Mouse (Mus musculus) heart, postnatal 10 days (tissue): ENCODE measurements at regions not wholly inside any gene's neighbourhood (a gene's known extent, or its start where the extent isn't known, plus 50 kb on each side); places are given as distances from the start of the nearest gene placed in this dataset.

Experiments
- DNase-seq, 2 experiments: peaks; one replicate each; pipeline ENCODE4 v3.0.0; 2021
- intact Hi-C: fragments of 180-260 bp; cut with DNase I; formaldehyde crosslinking; loops from one replicate; pipeline ENCODE4 v1.15.1; 2025

DNA sequence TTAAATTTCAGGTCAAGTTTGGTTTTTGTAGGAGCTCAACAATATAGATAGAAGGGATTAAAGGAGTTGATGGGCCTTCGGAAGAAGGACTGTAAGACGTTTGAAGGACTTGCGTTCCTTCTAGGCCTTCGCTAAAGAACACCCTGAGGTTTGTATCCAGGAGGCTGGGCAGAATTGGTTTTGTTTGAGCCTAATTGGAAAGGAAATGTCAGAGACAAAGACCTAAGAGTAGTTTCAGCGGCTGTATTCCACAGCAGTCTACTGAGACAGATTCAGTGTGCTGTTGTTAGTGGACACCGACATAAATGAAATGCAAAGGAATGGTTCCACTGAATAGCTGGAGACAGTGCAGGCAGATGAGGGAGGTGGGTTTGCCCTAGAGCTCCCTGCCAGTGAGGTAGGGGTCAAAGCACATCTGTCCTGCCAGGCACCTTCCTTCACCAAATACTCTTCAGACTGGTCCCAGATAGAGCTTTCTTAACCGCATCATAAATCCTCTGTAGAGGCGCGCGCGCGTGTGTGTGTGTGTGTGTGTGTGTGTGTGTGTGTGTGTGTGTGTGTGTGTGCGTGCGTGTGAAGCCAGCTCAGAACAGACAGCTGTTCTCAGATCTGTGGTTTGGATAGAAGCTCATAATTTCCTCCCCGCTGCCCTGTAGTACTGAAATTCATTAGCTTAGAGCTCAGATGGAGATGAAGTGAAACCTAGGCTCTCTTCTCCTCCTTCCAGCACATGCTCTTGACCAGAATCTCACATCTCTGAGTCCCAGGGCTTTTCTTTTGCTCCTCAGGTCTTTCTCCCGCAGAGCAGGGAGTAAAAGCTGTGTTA lies 209.7 kb downstream of the Ktn1 start:
- intact Hi-C loops = no loop called here

GRCm38 (mm10) chr14:47862556-47862955 lies 214.3 kb downstream of the Ktn1 start:
- peak; percentile 27 to 43 for DNase-seq
- intact Hi-C loops = no loop called here

More for the DNA sequence above, 209.7 kb downstream of the Ktn1 start:
- no peak for DNase-seq

DNA sequence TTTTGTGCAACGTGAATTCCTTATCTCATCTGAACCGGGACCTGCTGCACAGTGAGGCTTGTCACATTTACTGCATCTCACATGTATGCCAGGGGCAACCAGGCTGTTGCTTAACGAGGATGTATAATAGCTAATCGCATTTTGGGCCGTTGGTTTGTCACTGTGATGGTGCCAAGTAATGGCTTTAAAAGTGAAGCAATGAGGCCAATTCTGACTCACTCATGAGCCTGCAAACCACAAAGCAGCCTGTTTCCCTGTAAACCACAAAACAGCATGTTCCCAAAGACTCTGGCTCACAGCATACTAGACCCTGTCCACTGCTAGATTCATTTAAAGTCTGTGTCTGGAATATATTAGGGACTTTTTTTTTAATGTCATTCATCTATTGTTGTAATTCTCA lies 214.8 kb downstream of the Ktn1 start:
- intact Hi-C loops = no loop called here

GRCm38 (mm10) chr14:47863701-47864100 lies 215.5 kb downstream of the Ktn1 start:
- intact Hi-C loops = no loop called here

More for the DNA sequence above, 214.8 kb downstream of the Ktn1 start:
- peak; percentile 28 to 35 for DNase-seq

GRCm38 (mm10) chr14:47867017-47867416 lies 218.8 kb downstream of the Ktn1 start:
- intact Hi-C loops = no loop called here

More at GRCm38 (mm10) chr14:47863701-47864100, 215.5 kb downstream of the Ktn1 start:
- DNase-seq = no peak

GRCm38 (mm10) chr14:47868258-47868780 lies 220.1 kb downstream of the Ktn1 start:
- no peak for DNase-seq
- intact Hi-C loops = no loop called here

More at GRCm38 (mm10) chr14:47867017-47867416, 218.8 kb downstream of the Ktn1 start:
- DNase-seq = no peak

GRCm38 (mm10) chr14:47876585-47876984 lies 228.3 kb downstream of the Ktn1 start:
- DNase-seq = peak; percentile 18 to 20
- intact Hi-C loops = no loop called here

GRCm38 (mm10) chr14:47877167-47877566 lies 228.9 kb downstream of the Ktn1 start:
- no peak for DNase-seq
- intact Hi-C loops = no loop called here

DNA sequence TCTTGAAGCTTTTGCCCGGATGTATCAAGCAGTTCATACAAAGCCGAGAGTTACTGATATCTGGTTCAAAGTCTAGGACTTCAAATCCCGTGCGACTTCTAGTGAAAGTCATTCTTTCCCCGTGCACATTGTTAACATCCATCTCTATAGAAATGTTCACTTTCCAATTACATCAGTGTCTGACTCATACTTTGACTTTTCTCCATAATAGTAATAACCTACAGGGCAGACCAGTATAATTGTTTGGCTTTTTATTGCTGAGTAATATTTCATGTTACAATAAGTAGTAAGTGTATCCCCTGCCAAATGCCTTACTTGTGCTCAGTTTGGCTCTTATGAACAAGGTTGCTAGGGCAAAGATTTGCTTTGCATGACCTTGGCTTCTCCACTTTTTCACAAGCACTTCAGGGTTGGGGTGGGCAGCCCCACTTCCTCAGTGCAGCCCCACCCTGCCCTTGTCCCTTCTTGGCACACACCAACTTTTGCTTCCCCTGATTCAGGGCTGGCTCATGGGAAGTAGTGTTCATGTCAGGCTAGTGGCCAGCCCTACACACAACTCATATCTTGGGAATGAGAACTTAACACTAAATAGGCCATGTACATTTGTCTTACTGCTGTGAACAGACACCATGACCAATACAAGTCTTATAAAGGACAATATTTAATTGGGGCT lies 229.7 kb downstream of the Ktn1 start:
- DNase-seq = no peak
- intact Hi-C loops = no loop called here

GRCm38 (mm10) chr14:47885326-47885725 lies 235.3 kb upstream of the Peli2 start:
- no peak for DNase-seq

GRCm38 (mm10) chr14:47890251-47891198 lies 230.1 kb upstream of the Peli2 start:
- no peak for DNase-seq
- intact Hi-C loops = no loop called here

More at GRCm38 (mm10) chr14:47885326-47885725, 235.3 kb upstream of the Peli2 start:
- intact Hi-C loops = no loop called here

GRCm38 (mm10) chr14:47896581-47896980 lies 224.0 kb upstream of the Peli2 start:
- intact Hi-C loops = no loop called here
- no peak for DNase-seq

DNA sequence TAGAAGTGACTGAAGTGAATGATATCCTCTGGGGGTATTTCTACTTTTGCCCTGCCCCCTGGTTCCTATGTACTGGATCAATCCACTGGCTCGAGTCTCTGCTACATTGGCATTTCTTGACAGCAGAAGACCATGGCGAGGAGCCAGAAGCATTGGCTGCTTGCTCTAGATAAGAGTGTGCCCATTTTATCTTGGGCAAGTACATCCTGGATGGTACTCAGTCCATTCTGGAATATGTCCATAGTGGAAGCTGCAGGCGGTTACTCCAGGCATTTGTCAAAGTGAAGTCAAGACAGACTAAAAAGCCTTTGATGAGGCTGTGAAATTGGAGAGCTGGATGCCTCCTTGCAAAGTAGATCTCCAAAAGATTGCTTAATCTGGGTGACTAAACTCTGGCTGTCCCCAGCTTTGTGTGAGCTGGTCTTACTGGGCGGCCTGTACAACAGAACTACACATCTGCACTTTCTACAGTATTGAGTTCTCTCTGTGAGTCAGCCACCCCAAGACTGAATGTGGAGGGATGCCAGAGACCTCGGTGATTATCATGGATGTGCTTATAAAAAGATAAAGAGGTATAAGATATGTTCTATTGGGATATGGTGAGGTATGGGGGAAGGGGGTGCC lies 222.6 kb upstream of the Peli2 start:
- intact Hi-C loops = no loop called here
- no peak for DNase-seq

GRCm38 (mm10) chr14:47898605-47899004 lies 222.0 kb upstream of the Peli2 start:
- intact Hi-C loops = no loop called here
- no peak for DNase-seq

DNA sequence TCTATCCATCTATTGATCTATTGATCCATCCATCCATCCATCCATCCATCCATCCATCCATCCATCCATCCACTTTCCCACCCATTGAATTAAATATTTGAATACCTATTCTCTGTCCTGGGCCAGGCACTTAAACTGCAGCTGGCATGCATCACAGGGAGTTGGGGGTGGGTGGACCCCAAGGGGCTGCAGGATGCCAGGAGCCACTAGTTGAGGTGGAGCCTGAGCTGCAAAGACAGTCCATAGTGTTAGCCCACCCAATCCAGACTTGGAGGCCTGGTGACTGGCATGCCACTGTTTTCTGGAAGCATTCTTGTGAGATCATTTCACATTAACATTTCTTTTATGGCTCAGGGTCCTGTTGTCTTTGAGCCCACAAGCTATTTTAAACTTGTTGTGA lies 215.3 kb upstream of the Peli2 start:
- intact Hi-C loops = no loop called here

GRCm38 (mm10) chr14:47909129-47909528 lies 211.5 kb upstream of the Peli2 start:
- DNase-seq = no peak
- intact Hi-C loops = no loop called here

More for the DNA sequence above, 215.3 kb upstream of the Peli2 start:
- no peak for DNase-seq

GRCm38 (mm10) chr14:47910741-47911295 lies 209.8 kb upstream of the Peli2 start:
- no peak for DNase-seq
- intact Hi-C loops = no loop called here

- intact Hi-C loops = no loop called here
- peak; percentile 25 to 31 for DNase-seq
Observed at GRCm38 (mm10) chr14:47911546-47912545, 208.8 kb upstream of the Peli2 start.
